8 mouse cellular contexts compared by ENCODE assay signal in the genomic region with DNA sequence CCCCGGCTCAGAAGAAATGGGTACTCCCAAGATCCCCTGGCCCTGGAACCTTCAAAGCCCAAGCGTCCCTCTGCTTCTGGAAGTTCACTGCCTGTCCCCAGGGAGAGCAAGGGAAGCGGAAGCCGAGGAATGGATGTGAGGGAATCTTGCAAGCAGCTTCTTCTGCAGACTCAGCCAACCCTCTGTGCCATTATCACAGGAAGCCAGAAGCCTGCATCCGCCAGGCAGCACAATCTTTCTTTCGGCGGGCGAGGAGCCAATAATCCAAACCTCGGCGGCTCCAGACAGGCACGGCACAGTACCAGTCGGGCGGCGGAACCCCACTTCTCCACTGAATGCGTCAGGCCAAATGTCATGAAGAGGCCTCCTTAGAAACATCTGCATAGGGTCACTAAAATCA. TPM values are rescaled to one million over a fixed set of nuclear protein-coding genes. Genes with fewer than 3 reads are reported as not detected.
A peak's percentile ranks its signal among the peaks of the same experiment; 100 is the strongest.
DNase-seq lines count a peak whose midpoint lies in the region; ATAC-seq lines count a peak whose summit lies in the region.

No protein-coding gene starts in this region.

- H3K27ac ChIP-seq in neural tube, embryonic 12.5 days: no peak overlapping the region
- no peak overlapping the region for H3K27ac ChIP-seq in midbrain, embryonic 14.5 days (replicated peaks; ENCODE audit: low read depth, low read length)

- H3K27me3 ChIP-seq in neural tube, embryonic 12.5 days (replicated peaks): no peaks in the 10 kb centered on the region
- H3K27me3 ChIP-seq in midbrain, embryonic 14.5 days (ENCODE audit: control insufficient read depth, insufficient read depth, low read length): no peaks in the 10 kb centered on the region

- peaks cover 85% of the 10 kb centered on the region for H3K4me1 ChIP-seq in neural tube, embryonic 12.5 days
- peaks cover 43% of the 10 kb centered on the region for H3K4me1 ChIP-seq in midbrain, embryonic 14.5 days (ENCODE audit: control insufficient read depth, insufficient read depth, low read length)

- WGBS in neural tube, embryonic 12.5 days: 49% methylated on average over 15 of the region's 15 CpGs
- WGBS in midbrain, embryonic 14.5 days: 76% methylated on average over 15 of the region's 15 CpGs

- peak overlapping the region; percentile 13; the same call in 1 of the 2 replicates for H3K4me2 ChIP-seq in neural tube, embryonic 12.5 days (replicated peaks)
- H3K4me2 ChIP-seq in midbrain, embryonic 14.5 days (ENCODE audit: low read length): no peak overlapping the region

- no peak for DNase-seq in neural tube, embryonic 10.5 days (ENCODE audit: extremely low spot score, low spot score)
- DNase-seq in cerebellum, postnatal 25 days: peak; percentile 65 to 78
- peak; percentile 18 for DNase-seq in heart, postnatal 25 days (ENCODE audit: low spot score)
- peak; percentile 61 to 75 for DNase-seq in left cerebral cortex, postnatal 10 days (ENCODE audit: extremely low spot score in 1 of 2, low spot score in 2 of 2)
- peak; percentile 35 for DNase-seq in midbrain, embryonic 14.5 days
- DNase-seq in thymus, postnatal 25 days: no peak
- DNase-seq in thymus, adult 18-20 months: no peak

- H3K4me3 ChIP-seq in neural tube, embryonic 12.5 days: no peak overlapping the region
- H3K4me3 ChIP-seq in midbrain, embryonic 14.5 days (replicated peaks; ENCODE audit: low read depth, low read length): no peak overlapping the region

- no peak overlapping the region for H3K9ac ChIP-seq in neural tube, embryonic 12.5 days
- no peak overlapping the region for H3K9ac ChIP-seq in midbrain, embryonic 14.5 days (replicated peaks; ENCODE audit: low read length)

- ATAC-seq in neural tube, embryonic 12.5 days (ENCODE audit: low FRiP score, low read depth): no peak
- no peak for ATAC-seq in midbrain, embryonic 14.5 days (ENCODE audit: low FRiP score, low TSS enrichment)

- intact Hi-C loops in heart, postnatal 25 days (cut with DNase I): no loop called here
- intact Hi-C loops in left cerebral cortex, postnatal 10 days (cut with DNase I): no loop called here

- no peaks in the 10 kb centered on the region for H3K9me3 ChIP-seq in neural tube, embryonic 12.5 days
- no peaks in the 10 kb centered on the region for H3K9me3 ChIP-seq in midbrain, embryonic 14.5 days (ENCODE audit: control insufficient read depth, low read length)

- no peaks in the 10 kb centered on the region for H3K36me3 ChIP-seq in neural tube, embryonic 12.5 days
- no peaks in the 10 kb centered on the region for H3K36me3 ChIP-seq in midbrain, embryonic 14.5 days (ENCODE audit: control insufficient read depth, insufficient read depth, low read length)

RNA-seq across cellular contexts. Expression of a gene that starts 8.0 kb away (rescaled TPM):
- polyA plus RNA-seq in neural tube, embryonic 12.5 days (2016; fragmentation: Nextera tagmentation; extraction: Ambion mirVana): 68.3 and 69.7 TPM in 2 replicates
- 1 to 10 TPM; 3.3 to 4.1 TPM for total RNA-seq in heart, postnatal 25 days (2021)
- total RNA-seq in left cerebral cortex, postnatal 10 days (2021): 10 to 100 TPM; 18.5 to 18.8 TPM
- polyA plus RNA-seq in midbrain, embryonic 14.5 days (2014; fragmentation: Nextera tagmentation; extraction: Ambion mirVana): 19.6 and 20.0 TPM in 2 replicates

RNA-seq across cellular contexts. Expression of a gene that starts 24.5 kb away (rescaled TPM):
- polyA plus RNA-seq in neural tube, embryonic 12.5 days (2016; fragmentation: Nextera tagmentation; extraction: Ambion mirVana): 45.2 and 47.4 TPM in 2 replicates
- total RNA-seq in heart, postnatal 25 days (2021): 10 to 100 TPM; 26.3 to 27.1 TPM
- 10 to 100 TPM; 14.7 to 15.0 TPM for total RNA-seq in left cerebral cortex, postnatal 10 days (2021)
- polyA plus RNA-seq in midbrain, embryonic 14.5 days (2014; fragmentation: Nextera tagmentation; extraction: Ambion mirVana): 32.8 and 33.4 TPM in 2 replicates

RNA-seq across cellular contexts. Expression of a gene that starts 24.7 kb away (rescaled TPM):
- polyA plus RNA-seq in neural tube, embryonic 12.5 days (2016; fragmentation: Nextera tagmentation; extraction: Ambion mirVana): 76.9 and 86.9 TPM in 2 replicates
- 100 to 1,000 TPM; 125 to 132 TPM for total RNA-seq in heart, postnatal 25 days (2021)
- total RNA-seq in left cerebral cortex, postnatal 10 days (2021): 10 to 100 TPM; 44.6 to 50.5 TPM
- 73.2 and 78.0 TPM in 2 replicates for polyA plus RNA-seq in midbrain, embryonic 14.5 days (2014; fragmentation: Nextera tagmentation; extraction: Ambion mirVana)

RNA-seq across cellular contexts. Expression of a gene that starts 28.8 kb away (rescaled TPM):
- 42.0 and 45.2 TPM in 2 replicates for polyA plus RNA-seq in neural tube, embryonic 12.5 days (2016; fragmentation: Nextera tagmentation; extraction: Ambion mirVana)
- 10 to 100 TPM; 21.3 to 23.0 TPM for total RNA-seq in heart, postnatal 25 days (2021)
- total RNA-seq in left cerebral cortex, postnatal 10 days (2021): 10 to 100 TPM; 39.3 to 46.5 TPM
- polyA plus RNA-seq in midbrain, embryonic 14.5 days (2014; fragmentation: Nextera tagmentation; extraction: Ambion mirVana): 32.3 and 32.9 TPM in 2 replicates

RNA-seq across cellular contexts. Expression of a gene that starts 52.8 kb away (rescaled TPM):
- 52.1 and 54.1 TPM in 2 replicates for polyA plus RNA-seq in neural tube, embryonic 12.5 days (2016; fragmentation: Nextera tagmentation; extraction: Ambion mirVana)
- total RNA-seq in heart, postnatal 25 days (2021): 10 to 100 TPM in 1 of 2 experiments, 1 to 10 TPM in 1; 9.9 to 10.8 TPM
- total RNA-seq in left cerebral cortex, postnatal 10 days (2021): 10 to 100 TPM; 14.8 to 19.3 TPM
- polyA plus RNA-seq in midbrain, embryonic 14.5 days (2014; fragmentation: Nextera tagmentation; extraction: Ambion mirVana): 35.3 and 40.5 TPM in 2 replicates

Comparison
In these comparisons a context has a peak if more than half of its experiments do, and no peak if none do; other contexts are left out.
1. DNase-seq: peak in cerebellum, postnatal 25 days (2 of 2), heart, postnatal 25 days (single experiment), left cerebral cortex, postnatal 10 days (2 of 2) and midbrain, embryonic 14.5 days (single experiment); none in neural tube, embryonic 10.5 days (single experiment), thymus, postnatal 25 days (single experiment) and thymus, adult 18-20 months (0 of 2).